Mouse (Mus musculus) kidney, adult 18-20 months (tissue): ENCODE data around the gene Acy3.
"Not testable (repeated sequence)": the region's sequence is repeated elsewhere in the genome, so short reads cannot be mapped to it uniquely, and the experiment has no call there.

ENCODE experiments used
- DNase-seq: peaks from one replicate; pipeline ENCODE4 v3.0.0; 2021

Gene Acy3

DNA sequence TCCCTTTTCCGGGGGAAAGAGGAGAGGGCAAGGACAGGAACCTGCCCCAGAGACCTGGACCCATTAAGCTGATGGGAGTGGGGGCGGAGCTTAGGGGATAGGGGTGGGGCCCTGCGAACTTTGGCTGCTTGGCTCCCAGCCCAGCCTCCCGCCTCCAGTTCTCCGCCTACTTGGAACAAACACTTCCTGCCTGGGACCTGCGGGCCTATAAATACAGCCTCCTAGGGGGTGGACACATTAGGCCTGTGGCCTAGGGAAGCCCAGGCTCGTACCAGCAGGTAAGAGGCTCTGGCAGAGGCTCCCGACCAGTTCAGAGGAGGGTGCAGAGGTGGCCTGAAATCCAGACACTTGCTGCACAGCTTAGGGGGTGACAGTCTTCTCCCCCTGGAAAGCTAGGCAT is at the start of gene Acy3:
Gene Acy3, plus strand, starts transcription at position 237 of the 400 bp plus-strand sequence.
- peak; percentile 95 for DNase-seq

- DNase-seq = no peak
These were observed 44.1 kb upstream of the Acy3 start for GRCm38 (mm10) chr19:3942315-3942714.

GRCm38 (mm10) chr19:3942986-3943735 is 43.2 kb upstream of the Acy3 start:
- DNase-seq = peak; percentile 63

GRCm38 (mm10) chr19:3945872-3946564 is 40.4 kb upstream of the Acy3 start:
- DNase-seq = peak; percentile 64

DNA sequence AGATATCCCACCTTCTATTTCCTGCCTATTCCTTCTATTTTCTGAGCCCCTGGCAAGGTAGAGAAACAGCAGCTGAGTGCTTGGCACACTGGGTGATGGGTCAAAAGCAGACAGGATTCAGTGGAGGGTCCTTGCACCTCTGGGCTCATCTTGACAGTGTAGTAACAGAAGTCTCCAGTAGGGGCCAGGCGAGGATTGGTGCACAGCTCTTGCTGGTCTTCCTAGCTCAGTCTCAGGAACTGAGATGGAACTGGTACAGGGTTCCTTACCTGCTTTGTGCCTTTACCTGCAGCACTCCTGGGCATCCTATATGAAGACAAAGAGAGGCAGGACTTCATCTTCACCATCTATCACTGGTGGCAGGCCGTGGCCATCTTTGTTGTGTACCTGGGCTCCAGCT is 39.7 kb upstream of the Acy3 start:
- DNase-seq = peak; percentile 82

DNA sequence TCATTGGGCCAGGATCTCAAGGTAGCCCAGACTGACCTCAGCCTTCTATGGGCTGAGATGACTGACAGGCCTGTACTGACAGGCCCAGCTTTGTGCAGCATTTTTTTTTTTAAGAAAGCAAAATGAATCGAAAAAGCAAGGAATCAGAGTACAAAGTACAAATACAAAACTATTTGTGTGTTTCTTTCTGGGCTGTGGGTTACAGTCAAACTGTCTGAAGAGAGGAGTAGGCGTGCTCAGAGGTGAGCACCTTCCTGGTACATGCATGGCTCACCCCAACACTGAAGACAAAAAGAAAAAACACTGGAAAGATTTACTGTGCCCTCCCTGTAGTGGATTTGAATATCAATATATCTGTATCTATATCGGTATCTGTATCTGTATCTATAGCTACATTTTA is 38.6 kb upstream of the Acy3 start:
- DNase-seq = no peak

- DNase-seq = peak; percentile 53
These were observed 37.8 kb upstream of the Acy3 start for GRCm38 (mm10) chr19:3948546-3948945.

DNA sequence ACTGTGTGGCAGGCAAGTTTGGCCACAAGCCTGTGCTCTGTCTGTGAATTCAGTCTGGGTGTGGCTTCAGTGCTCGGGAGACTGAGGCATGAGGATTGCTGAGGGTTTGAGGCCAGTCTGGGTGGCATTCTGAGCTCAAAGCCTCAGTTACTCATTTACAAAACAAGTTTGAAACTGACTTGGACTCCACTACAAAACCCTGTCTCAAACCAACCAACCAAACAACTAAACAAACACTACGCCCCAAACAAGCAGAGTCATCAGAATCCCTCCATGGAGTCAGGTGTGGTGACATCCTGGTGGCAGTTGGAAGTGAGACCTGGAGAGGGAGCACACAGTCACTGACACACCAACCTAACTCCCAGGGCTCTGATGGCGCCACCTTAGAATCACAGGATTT is 36.0 kb upstream of the Acy3 start:
- no peak for DNase-seq

- DNase-seq = no peak
These were observed 34.9 kb upstream of the Acy3 start for GRCm38 (mm10) chr19:3951461-3951860.

DNA sequence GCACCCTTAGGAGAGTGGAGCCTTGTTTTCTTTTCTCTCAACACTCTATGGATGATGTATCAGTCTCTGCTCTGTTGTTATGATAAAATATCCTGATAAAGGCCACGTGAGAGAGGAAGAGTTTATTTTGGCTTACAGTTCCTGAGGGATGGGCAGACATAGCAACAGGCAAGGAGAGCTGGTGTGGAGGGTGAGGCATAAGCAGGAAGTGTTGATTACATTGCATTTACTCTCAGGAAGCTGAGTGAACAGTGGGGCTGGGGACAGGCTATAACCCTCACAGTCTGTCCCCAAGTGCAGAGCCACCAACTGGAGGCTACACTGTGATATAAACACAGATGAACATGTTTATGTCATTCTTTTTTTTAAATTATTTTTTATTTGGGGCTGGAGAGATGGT is 34.3 kb upstream of the Acy3 start:
- DNase-seq = no peak

DNA sequence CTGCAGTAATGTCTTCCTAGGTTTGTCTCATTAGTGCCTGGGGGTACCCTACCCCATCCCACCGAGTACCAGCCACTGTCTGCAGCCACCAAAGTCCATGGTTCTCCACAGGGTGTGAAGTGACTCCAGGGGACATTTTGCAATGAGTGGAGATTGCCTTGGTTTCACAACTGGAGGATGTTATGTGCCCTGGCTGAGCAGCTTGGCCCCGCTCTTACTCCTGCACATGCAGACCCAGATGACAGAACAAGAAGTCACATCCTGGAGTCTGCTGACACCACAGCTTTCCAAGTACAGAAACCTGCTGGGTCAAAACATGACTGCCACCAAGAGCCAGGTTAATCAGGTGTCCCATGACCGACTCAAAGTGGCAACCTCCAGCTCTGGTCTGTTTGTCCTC is 31.3 kb upstream of the Acy3 start:
- no peak for DNase-seq

DNA sequence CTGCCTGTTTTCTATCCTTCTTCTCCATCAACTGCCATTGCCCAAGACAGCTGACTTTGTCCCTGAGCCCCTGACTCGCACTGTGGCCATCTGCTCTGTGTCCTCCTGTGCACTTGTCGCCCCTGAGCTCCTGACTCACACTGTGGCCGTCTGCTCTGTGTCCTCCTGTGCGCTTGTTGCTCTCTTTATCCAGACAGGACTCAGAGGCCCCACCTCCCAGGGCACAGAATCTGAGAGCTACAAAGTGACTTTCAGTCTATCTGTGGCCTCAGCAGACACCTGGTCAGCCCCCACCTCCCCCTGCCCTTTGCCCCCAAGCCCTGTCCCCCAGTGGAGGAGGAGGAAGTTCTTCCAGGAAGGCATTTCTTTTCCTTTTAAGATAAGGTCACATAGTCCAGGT is 30.6 kb upstream of the Acy3 start:
- DNase-seq = no peak

- DNase-seq = peak; percentile 45
These were observed 28.9 kb upstream of the Acy3 start for GRCm38 (mm10) chr19:3957296-3958036.

- no peak for DNase-seq
These were observed 27.9 kb upstream of the Acy3 start, which contains the start of gene Aldh3b3 for GRCm38 (mm10) chr19:3958470-3958869. Gene Aldh3b3 (plus strand): TSS chr19:3958645.

DNA sequence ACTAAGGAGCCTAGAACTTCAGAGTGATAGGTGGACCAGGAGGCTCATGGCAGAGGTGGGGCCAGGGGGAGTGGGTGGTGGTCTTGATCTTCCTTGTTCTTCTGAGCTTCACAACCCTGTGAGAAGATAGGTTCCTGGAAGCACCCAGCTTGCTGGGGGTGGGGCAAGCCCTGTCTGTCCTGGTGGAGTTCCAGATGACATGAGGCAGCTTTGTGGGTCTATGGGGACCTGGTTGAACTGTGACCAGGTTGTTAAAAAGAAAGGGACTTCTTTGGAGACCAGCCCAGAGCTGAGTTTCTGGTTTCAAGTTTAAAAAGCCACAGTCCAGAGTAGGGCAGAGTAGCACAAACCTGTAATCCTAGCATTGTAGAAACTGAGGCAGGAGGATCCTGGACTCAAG is 27.3 kb upstream of the Acy3 start:
- peak; percentile 62 for DNase-seq

DNA sequence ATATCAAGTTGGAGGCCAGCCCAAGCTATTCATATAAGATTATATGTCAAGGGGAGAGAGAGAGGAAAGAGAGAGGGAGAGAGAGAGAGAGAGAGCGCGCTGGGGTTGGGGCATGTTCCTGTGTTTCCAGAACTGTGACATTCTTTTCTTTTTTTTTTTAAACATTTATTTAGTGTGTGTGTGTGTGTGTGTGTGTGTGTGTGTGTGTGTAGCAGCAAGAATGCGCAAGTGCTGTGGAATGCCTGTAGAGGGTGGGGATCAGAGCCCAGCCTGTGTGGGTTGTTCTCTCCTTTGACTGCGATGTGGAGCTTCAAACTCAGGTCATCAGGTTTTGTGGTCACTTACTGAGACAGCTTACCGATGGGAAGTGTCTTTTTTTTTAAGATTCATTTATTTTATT is 26.2 kb upstream of the Acy3 start:
- DNase-seq = no peak

- DNase-seq = not testable (repeated sequence)
These were observed 24.6 kb upstream of the Acy3 start for GRCm38 (mm10) chr19:3961805-3962204.

GRCm38 (mm10) chr19:3962469-3962868 is 23.9 kb upstream of the Acy3 start:
- DNase-seq = no peak

DNA sequence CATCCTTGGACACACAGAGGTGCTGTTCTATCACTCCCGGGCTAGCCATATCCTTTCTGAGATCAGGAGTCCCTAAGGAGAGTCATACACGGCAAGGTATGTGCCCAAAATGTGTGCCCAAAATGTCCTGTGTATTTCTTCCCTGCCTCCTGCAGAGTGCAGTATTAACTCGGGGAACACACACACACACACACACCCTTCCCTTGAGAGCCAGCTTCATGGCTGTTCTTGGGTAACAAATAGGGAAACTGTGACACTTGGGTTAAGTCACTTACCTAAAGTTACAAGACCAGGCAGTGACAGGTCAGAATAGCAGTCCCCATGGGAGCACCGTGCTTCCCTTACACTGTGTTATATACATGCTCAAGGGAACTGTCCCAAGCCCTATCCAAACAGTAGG is 22.3 kb upstream of the Acy3 start:
- DNase-seq = no peak

GRCm38 (mm10) chr19:3966330-3967075 is 19.9 kb upstream of the Acy3 start:
- no peak for DNase-seq

- DNase-seq = no peak
These were observed 19.1 kb upstream of the Acy3 start for GRCm38 (mm10) chr19:3967258-3967657.

- DNase-seq = no peak
These were observed 14.1 kb upstream of the Acy3 start, which contains the start of gene Aldh3b2 for GRCm38 (mm10) chr19:3972229-3972628. Gene Aldh3b2 (plus strand): TSS chr19:3972328.

DNA sequence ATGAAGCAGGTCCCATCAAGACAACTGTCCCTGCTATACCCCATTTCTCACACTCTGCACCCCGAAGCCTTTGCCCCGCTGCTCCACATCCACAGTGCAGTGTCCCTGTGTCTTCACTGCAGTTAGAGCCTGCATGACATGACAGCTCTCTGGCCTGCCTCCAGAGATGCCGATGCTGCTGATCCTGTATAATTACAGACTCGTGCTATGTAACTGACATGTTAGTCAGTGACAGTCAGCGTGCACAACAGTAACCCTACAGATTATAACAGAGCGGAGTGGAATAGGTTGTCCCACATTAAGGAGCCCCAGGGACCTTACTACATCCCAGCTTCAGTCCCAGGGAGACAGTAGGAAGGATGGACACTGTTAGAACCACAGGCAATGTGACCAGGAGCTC is 11.8 kb upstream of the Acy3 start:
- not testable (repeated sequence) for DNase-seq
